Mouse (Mus musculus): Measurements from ENCODE around the gene C1s2.

GRCm38 (mm10) chr6:124630763-124631162 is 5.1 kb downstream of the C1s2 start:
- TF ChIP-seq CTCF (IDR thresholded peaks at IDR 0.05; ENCODE audit: control insufficient read depth, insufficient read depth, insufficient replicate concordance, low read depth, low read length) (no peak), POLR2A (IDR thresholded peaks at IDR 0.05; ENCODE audit: control insufficient read depth, low read depth, low read length) (no peak)
